10 mouse cellular contexts compared by ENCODE assay signal in the genomic region with DNA sequence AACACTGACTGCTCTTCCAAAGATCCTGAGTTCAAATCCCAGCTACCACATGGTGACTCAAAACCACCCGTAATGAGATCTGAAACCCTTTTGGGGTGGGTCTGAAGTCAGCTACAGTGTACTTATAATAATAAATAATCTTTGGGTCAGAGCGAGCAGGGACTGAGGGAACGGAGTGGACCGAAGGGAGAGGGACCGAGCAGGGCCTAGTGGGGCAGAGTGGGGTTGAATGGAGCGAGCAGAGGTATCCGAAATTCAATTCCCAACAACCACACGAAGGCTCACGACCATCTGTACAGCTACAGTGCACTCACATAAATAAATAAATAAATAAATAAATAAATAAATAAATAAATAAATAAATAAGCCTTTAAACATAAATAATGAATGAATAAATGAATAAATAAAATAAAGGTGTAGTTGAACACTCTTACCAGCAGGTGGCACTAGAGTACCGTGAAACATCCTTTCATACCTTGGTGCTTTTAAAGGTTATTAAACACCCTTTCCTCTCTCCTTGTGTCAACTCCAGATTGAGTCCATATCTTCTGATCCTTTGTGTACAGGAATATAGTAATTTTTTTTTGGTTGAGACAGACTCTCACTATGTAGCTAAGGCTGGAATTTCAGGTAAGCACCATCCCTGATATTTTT. TPM values are rescaled to one million over a fixed set of nuclear protein-coding genes. Genes with fewer than 3 reads are reported as not detected.
DNase-seq lines count a peak whose midpoint lies in the region; ATAC-seq and TF ChIP-seq lines count a peak whose summit lies in the region.
"Had no signal": no experiment of that assay in that cellular context is flagged by ENCODE, and none has a peak within 500 bp of the region (broad histone marks: within the 10 kb centered on the region; RNA-seq: fewer than 3 reads in every experiment).

No protein-coding gene starts in this region.

- no peak overlapping the region for H3K9ac ChIP-seq in limb, embryonic 11.5 days (ENCODE audit: low read length)
- H3K9ac ChIP-seq in limb, embryonic 14.5 days (ENCODE audit: low read depth, low read length, severe bottlenecking), result no peak overlapping the region
- H3K9ac ChIP-seq: heart, embryonic 15.5 days had no signal

- H3K27me3 ChIP-seq in limb, embryonic 11.5 days (ENCODE audit: control insufficient read depth, insufficient read depth, low read length), result no peaks in the 10 kb centered on the region
- no peaks in the 10 kb centered on the region for H3K27me3 ChIP-seq in limb, embryonic 10.5 days (ENCODE audit: low read depth, poor library complexity, severe bottlenecking)
- H3K27me3 ChIP-seq in limb, embryonic 14.5 days (ENCODE audit: control insufficient read depth, insufficient read depth, low read length), result no peaks in the 10 kb centered on the region
- H3K27me3 ChIP-seq: heart, embryonic 15.5 days had no signal

- H3K27ac ChIP-seq in limb, embryonic 11.5 days (replicated peaks; ENCODE audit: low read depth, low read length), result no peak overlapping the region
- no peak overlapping the region for H3K27ac ChIP-seq in limb, embryonic 10.5 days
- H3K27ac ChIP-seq in limb, embryonic 14.5 days (replicated peaks; ENCODE audit: low read depth, low read length), result no peak overlapping the region
- H3K27ac ChIP-seq: heart, embryonic 15.5 days had no signal

- TF ChIP-seq POLR2A in limb, embryonic 14.5 days (IDR thresholded peaks at IDR 0.05; ENCODE audit: borderline replicate concordance, extremely low read depth, insufficient read depth, insufficient read length), result no peak

- no peaks in the 10 kb centered on the region for H3K36me3 ChIP-seq in limb, embryonic 11.5 days (ENCODE audit: control insufficient read depth, insufficient read depth, low read length)
- peaks cover 6% of the 10 kb centered on the region for H3K36me3 ChIP-seq in limb, embryonic 10.5 days
- peaks cover 2% of the 10 kb centered on the region for H3K36me3 ChIP-seq in limb, embryonic 14.5 days (ENCODE audit: control insufficient read depth, insufficient read depth, low read length)
- H3K36me3 ChIP-seq: heart, embryonic 15.5 days had no signal

- no peak overlapping the region for H3K4me3 ChIP-seq in limb, embryonic 11.5 days (ENCODE audit: low read depth, low read length)
- H3K4me3 ChIP-seq in limb, embryonic 10.5 days, result no peak overlapping the region
- H3K4me3 ChIP-seq in limb, embryonic 14.5 days (replicated peaks; ENCODE audit: low read length), result no peak overlapping the region
- H3K4me3 ChIP-seq: heart, embryonic 15.5 days; myocyte had no signal

- ATAC-seq in limb, embryonic 11.5 days (ENCODE audit: insufficient number of reproducible peaks, low FRiP score, low TSS enrichment, low read depth), result no peak
- no peak for ATAC-seq in limb, embryonic 14.5 days (ENCODE audit: low FRiP score, low read depth)

- no peaks in the 10 kb centered on the region for H3K9me3 ChIP-seq in limb, embryonic 11.5 days (ENCODE audit: control insufficient read depth, low read length)
- no peaks in the 10 kb centered on the region for H3K9me3 ChIP-seq in limb, embryonic 10.5 days (replicated peaks)
- no peaks in the 10 kb centered on the region for H3K9me3 ChIP-seq in limb, embryonic 14.5 days (ENCODE audit: control insufficient read depth, low read length)
- H3K9me3 ChIP-seq: heart, embryonic 15.5 days had no signal

- DNase-seq in adrenal gland, postnatal 14 days, result peak; percentile 48
- no peak for DNase-seq in adrenal gland, postnatal 25 days
- peak; percentile 58 for DNase-seq in limb, embryonic 11.5 days (ENCODE audit: low spot score)
- no peak for DNase-seq in limb, embryonic 10.5 days (ENCODE audit: low spot score)
- DNase-seq in cerebellum, adult 8-10 months, result peak; percentile 52
- DNase-seq in limb, embryonic 14.5 days (ENCODE audit: low spot score), result peak; percentile 88
- DNase-seq in telencephalon, adult 2 months (ENCODE audit: low read depth, low spot score), result peak; percentile 40
- DNase-seq in frontal cortex, postnatal 14 days (ENCODE audit: low spot score in 2 of 2), result no peak

- no peaks in the 10 kb centered on the region for H3K4me1 ChIP-seq in limb, embryonic 11.5 days (ENCODE audit: control insufficient read depth, insufficient read depth, low read length)
- peaks cover 11% of the 10 kb centered on the region; the same call in 1 of the 2 replicates for H3K4me1 ChIP-seq in limb, embryonic 10.5 days
- H3K4me1 ChIP-seq in limb, embryonic 14.5 days (ENCODE audit: control insufficient read depth, insufficient read depth, low read length), result peaks cover 11% of the 10 kb centered on the region

- WGBS in limb, embryonic 11.5 days, result 53% methylated on average over 10 of the region's 10 CpGs
- WGBS in limb, embryonic 10.5 days, result 52% methylated on average over 10 of the region's 10 CpGs
- 55% methylated on average over 10 of the region's 10 CpGs for WGBS in limb, embryonic 14.5 days

- H3K4me2 ChIP-seq in limb, embryonic 11.5 days (ENCODE audit: low read depth, severe bottlenecking), result no peak overlapping the region
- H3K4me2 ChIP-seq in limb, embryonic 14.5 days (replicated peaks; ENCODE audit: low read depth, low read length, severe bottlenecking), result no peak overlapping the region
- H3K4me2 ChIP-seq: heart, embryonic 15.5 days had no signal

RNA-seq across cellular contexts. Expression of a gene that starts 4.0 kb away (rescaled TPM):
- 2.9 and 3.0 TPM in 2 replicates for total RNA-seq in adrenal gland, postnatal 14 days (2021)
- total RNA-seq in adrenal gland, postnatal 25 days (2021), result 3.6 and 4.7 TPM in 2 replicates
- polyA plus RNA-seq in limb, embryonic 11.5 days (2014; fragmentation: Nextera tagmentation; extraction: Ambion mirVana), result 1.1 and 1.6 TPM in 2 replicates
- 1.3 and 1.4 TPM in 2 replicates for polyA plus RNA-seq in limb, embryonic 10.5 days (2016; fragmentation: Nextera tagmentation; extraction: Ambion mirVana)
- 1.1 and 2.1 TPM in 2 replicates for polyA plus RNA-seq in limb, embryonic 14.5 days (2012; rRNA removed)
- 2.8 and 3.4 TPM in 2 replicates for polyA plus RNA-seq in limb, embryonic 14.5 days (2014; fragmentation: Nextera tagmentation; extraction: Ambion mirVana)

RNA-seq across cellular contexts. Expression of a gene that starts 15.5 kb away (rescaled TPM):
- total RNA-seq in adrenal gland, postnatal 14 days (2021), result 0.48 and 0.71 TPM in 2 replicates
- 0.62 and 0.94 TPM in 2 replicates for total RNA-seq in adrenal gland, postnatal 25 days (2021)
- 2.2 and 2.3 TPM in 2 replicates for polyA plus RNA-seq in limb, embryonic 11.5 days (2014; fragmentation: Nextera tagmentation; extraction: Ambion mirVana)
- 2.6 and 2.8 TPM in 2 replicates for polyA plus RNA-seq in limb, embryonic 10.5 days (2016; fragmentation: Nextera tagmentation; extraction: Ambion mirVana)
- polyA plus RNA-seq in limb, embryonic 14.5 days (2012; rRNA removed), result 1.4 and 1.9 TPM in 2 replicates
- 1.1 and 1.9 TPM in 2 replicates for polyA plus RNA-seq in limb, embryonic 14.5 days (2014; fragmentation: Nextera tagmentation; extraction: Ambion mirVana)

RNA-seq across cellular contexts. Expression of a gene that starts 24.0 kb away (rescaled TPM):
- total RNA-seq in adrenal gland, postnatal 14 days (2021), result 2.6 and 4.8 TPM in 2 replicates
- 3.9 and 4.6 TPM in 2 replicates for total RNA-seq in adrenal gland, postnatal 25 days (2021)
- 10.2 and 10.4 TPM in 2 replicates for polyA plus RNA-seq in limb, embryonic 11.5 days (2014; fragmentation: Nextera tagmentation; extraction: Ambion mirVana)
- 9.2 and 13.9 TPM in 2 replicates for polyA plus RNA-seq in limb, embryonic 10.5 days (2016; fragmentation: Nextera tagmentation; extraction: Ambion mirVana)
- polyA plus RNA-seq in limb, embryonic 14.5 days (2012; rRNA removed), result 9.2 and 11.0 TPM in 2 replicates
- polyA plus RNA-seq in limb, embryonic 14.5 days (2014; fragmentation: Nextera tagmentation; extraction: Ambion mirVana), result 11.1 and 14.4 TPM in 2 replicates

RNA-seq across cellular contexts. Expression of a gene that starts 28.0 kb away (rescaled TPM):
- 3.1 and 3.4 TPM in 2 replicates for total RNA-seq in adrenal gland, postnatal 14 days (2021)
- total RNA-seq in adrenal gland, postnatal 25 days (2021), result 2.9 and 3.9 TPM in 2 replicates
- polyA plus RNA-seq in limb, embryonic 11.5 days (2014; fragmentation: Nextera tagmentation; extraction: Ambion mirVana), result 6.9 and 7.8 TPM in 2 replicates
- polyA plus RNA-seq in limb, embryonic 10.5 days (2016; fragmentation: Nextera tagmentation; extraction: Ambion mirVana), result 5.2 and 6.7 TPM in 2 replicates
- polyA plus RNA-seq in limb, embryonic 14.5 days (2012; rRNA removed), result 6.1 and 6.2 TPM in 2 replicates
- polyA plus RNA-seq in limb, embryonic 14.5 days (2014; fragmentation: Nextera tagmentation; extraction: Ambion mirVana), result 5.4 and 6.4 TPM in 2 replicates

RNA-seq across cellular contexts. Expression of a gene that starts 39.5 kb away (rescaled TPM):
- 0.38 and 0.41 TPM in 2 replicates for total RNA-seq in adrenal gland, postnatal 14 days (2021)
- total RNA-seq in adrenal gland, postnatal 25 days (2021), result not detected in 2 replicates
- 0.24 and 0.32 TPM in 2 replicates for polyA plus RNA-seq in limb, embryonic 11.5 days (2014; fragmentation: Nextera tagmentation; extraction: Ambion mirVana)
- 0.09 and 0.34 TPM in 2 replicates for polyA plus RNA-seq in limb, embryonic 10.5 days (2016; fragmentation: Nextera tagmentation; extraction: Ambion mirVana)
- polyA plus RNA-seq in limb, embryonic 14.5 days (2012; rRNA removed), result 0.31 and 0.51 TPM in 2 replicates
- 0.32 TPM in 1 of 2 replicates, not detected in the other for polyA plus RNA-seq in limb, embryonic 14.5 days (2014; fragmentation: Nextera tagmentation; extraction: Ambion mirVana)
- polyA plus RNA-seq: heart, embryonic 15.5 days; myocyte had no signal

Comparison
In these comparisons a context has a peak if more than half of its experiments do, and no peak if none do; other contexts are left out.
1. DNase-seq: peak in adrenal gland, postnatal 14 days (single experiment), limb, embryonic 11.5 days (single experiment), cerebellum, adult 8-10 months (single experiment), limb, embryonic 14.5 days (single experiment) and telencephalon, adult 2 months (single experiment); none in adrenal gland, postnatal 25 days (single experiment), limb, embryonic 10.5 days (single experiment) and frontal cortex, postnatal 14 days (0 of 2).